Comparison of ENCODE assay signal across 8 mouse cellular contexts in the genomic region with DNA sequence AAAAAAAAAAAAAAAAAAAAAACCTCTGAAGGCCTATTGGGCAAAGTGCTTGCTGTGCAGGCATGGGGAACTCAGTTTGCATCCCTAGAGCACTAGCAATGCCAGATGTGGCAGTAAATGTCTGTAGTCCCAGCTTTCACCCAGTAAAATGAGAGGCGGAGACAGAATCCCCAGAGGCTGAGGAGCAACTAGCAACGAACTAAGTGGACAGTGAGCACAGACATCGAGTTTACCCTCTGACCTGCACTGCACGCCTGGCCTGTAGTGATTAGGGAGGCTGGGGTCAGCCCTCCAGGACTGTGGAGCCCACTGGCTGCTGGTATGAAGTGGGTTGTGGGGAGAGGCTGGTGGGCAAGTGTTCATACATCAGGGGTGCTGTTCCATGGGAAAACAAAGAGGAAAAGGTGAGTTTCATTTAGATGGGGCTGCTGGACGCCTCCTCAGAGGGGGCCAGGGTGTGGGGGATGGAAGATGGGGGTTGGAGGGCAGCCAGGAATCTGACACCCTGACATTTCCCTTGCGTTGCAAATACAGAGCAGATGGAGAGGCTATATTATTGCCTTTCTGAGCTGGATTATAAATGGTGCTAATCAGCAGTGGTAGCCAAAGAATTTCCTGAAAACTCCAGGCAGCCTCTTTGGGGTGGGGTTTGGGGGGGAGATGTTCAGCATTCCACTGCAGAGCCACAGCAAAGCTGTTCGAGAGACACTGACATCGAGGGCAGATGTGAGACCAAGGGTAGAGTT.
DNase-seq lines count a peak whose midpoint lies in the region; ATAC-seq and TF ChIP-seq lines count a peak whose summit lies in the region.

No protein-coding gene starts in this region.

- H3K4me1 ChIP-seq in lung, embryonic 14.5 days (ENCODE audit: insufficient read depth) = peaks cover 28% of the 10 kb centered on the region
- no peaks in the 10 kb centered on the region for H3K4me1 ChIP-seq in lung, adult 2 months (ENCODE audit: control insufficient read depth, insufficient read depth, low read length)
- H3K4me1 ChIP-seq in embryonic facial prominence, embryonic 13.5 days = peaks cover 61% of the 10 kb centered on the region
- peaks cover 26% of the 10 kb centered on the region; the same call in 1 of the 2 replicates for H3K4me1 ChIP-seq in kidney, embryonic 14.5 days (ENCODE audit: control insufficient read depth, insufficient read depth, low read length)
- peaks cover 22% of the 10 kb centered on the region for H3K4me1 ChIP-seq in neural tube, embryonic 15.5 days

- TF ChIP-seq CTCF in lung, embryonic 14.5 days (IDR thresholded peaks at IDR 0.05; ENCODE audit: low read depth) = no peak
- no peak for TF ChIP-seq CTCF in lung, adult 2 months (IDR thresholded peaks at IDR 0.05; ENCODE audit: insufficient read depth, low read length)
- no peak for TF ChIP-seq CTCF in left cerebral cortex, adult 2 months (IDR thresholded peaks at IDR 0.05)

- no peaks in the 10 kb centered on the region for H3K27me3 ChIP-seq in lung, embryonic 14.5 days (ENCODE audit: insufficient read depth, low read length)
- no peaks in the 10 kb centered on the region for H3K27me3 ChIP-seq in embryonic facial prominence, embryonic 13.5 days
- H3K27me3 ChIP-seq in kidney, embryonic 14.5 days (ENCODE audit: control insufficient read depth, insufficient read depth, low read length) = no peaks in the 10 kb centered on the region
- no peaks in the 10 kb centered on the region for H3K27me3 ChIP-seq in neural tube, embryonic 15.5 days (replicated peaks)

- H3K27ac ChIP-seq in lung, embryonic 14.5 days (ENCODE audit: low read depth) = peak overlapping the region; percentile 81
- peak overlapping the region; percentile 97 for H3K27ac ChIP-seq in embryonic facial prominence, embryonic 13.5 days
- peak overlapping the region; percentile 84 for H3K27ac ChIP-seq in kidney, embryonic 14.5 days (ENCODE audit: low read depth, low read length)
- no peak overlapping the region; the same call in 1 of the 2 replicates for H3K27ac ChIP-seq in neural tube, embryonic 15.5 days (replicated peaks)
- H3K27ac ChIP-seq in left cerebral cortex, adult 2 months = no peak overlapping the region

- H3K4me3 ChIP-seq in lung, embryonic 14.5 days (ENCODE audit: low read depth, low read length) = no peak overlapping the region
- H3K4me3 ChIP-seq in lung, adult 2 months (replicated peaks; ENCODE audit: extremely low read depth, low read depth, low read length) = no peak overlapping the region
- no peak overlapping the region for H3K4me3 ChIP-seq in embryonic facial prominence, embryonic 13.5 days
- no peak overlapping the region for H3K4me3 ChIP-seq in kidney, embryonic 14.5 days (ENCODE audit: low read length)
- no peak overlapping the region for H3K4me3 ChIP-seq in neural tube, embryonic 15.5 days (replicated peaks)
- H3K4me3 ChIP-seq in left cerebral cortex, adult 2 months = no peak overlapping the region

- no peak overlapping the region for H3K9ac ChIP-seq in lung, embryonic 14.5 days
- 0 out of 2 replicates have a peak overlapping the region, but pooled peaks have one; percentile 16 for H3K9ac ChIP-seq in embryonic facial prominence, embryonic 13.5 days
- H3K9ac ChIP-seq in kidney, embryonic 14.5 days (ENCODE audit: low read depth, low read length) = no peak overlapping the region
- no peak overlapping the region for H3K9ac ChIP-seq in neural tube, embryonic 15.5 days (replicated peaks)

- H3K36me3 ChIP-seq in lung, embryonic 14.5 days (ENCODE audit: insufficient read depth) = no peaks in the 10 kb centered on the region
- no peaks in the 10 kb centered on the region for H3K36me3 ChIP-seq in embryonic facial prominence, embryonic 13.5 days
- no peaks in the 10 kb centered on the region for H3K36me3 ChIP-seq in kidney, embryonic 14.5 days (ENCODE audit: control insufficient read depth, insufficient read depth, low read length)
- H3K36me3 ChIP-seq in neural tube, embryonic 15.5 days = no peaks in the 10 kb centered on the region

- DNase-seq in lung, embryonic 14.5 days = peak; percentile 90
- DNase-seq in lung, adult 2 months = no peak
- DNase-seq in spleen, postnatal 4 days (ENCODE audit: low spot score in 2 of 2) = no peak
- no peak for DNase-seq in left cerebral cortex, adult 2 months (ENCODE audit: extremely low spot score in 1 of 2, low spot score in 2 of 2)
- DNase-seq in right cerebral cortex, adult 2 months (ENCODE audit: low spot score in 2 of 2) = no peak

- intact Hi-C loops in left cerebral cortex, adult 2 months (cut with DNase I) = no loop called here

- no peak for TF ChIP-seq POLR2A in lung, adult 2 months (IDR thresholded peaks at IDR 0.05; ENCODE audit: borderline replicate concordance, extremely low read depth, low read depth, low read length)

- 19% methylated on average over 8 of the region's 8 CpGs for WGBS in lung, embryonic 14.5 days
- WGBS in lung, adult 2 months = 33% methylated on average over 8 of the region's 8 CpGs
- 4% methylated on average over 8 of the region's 8 CpGs for WGBS in embryonic facial prominence, embryonic 13.5 days
- WGBS in kidney, embryonic 14.5 days = 12% methylated on average over 8 of the region's 8 CpGs
- WGBS in neural tube, embryonic 15.5 days = 42% methylated on average over 8 of the region's 8 CpGs

- ATAC-seq in lung, embryonic 14.5 days (ENCODE audit: insufficient read depth) = peak; percentile 90
- peak; percentile 73 for ATAC-seq in embryonic facial prominence, embryonic 13.5 days (ENCODE audit: insufficient number of reproducible peaks, insufficient read depth, low FRiP score, low TSS enrichment, low read depth)
- ATAC-seq in kidney, embryonic 14.5 days (ENCODE audit: low FRiP score, low TSS enrichment) = peak; percentile 79
- ATAC-seq in neural tube, embryonic 15.5 days (ENCODE audit: low FRiP score) = peak; percentile 54; the same call in 1 of the 2 replicates

- H3K9me3 ChIP-seq in lung, embryonic 14.5 days (ENCODE audit: low read depth, low read length) = no peaks in the 10 kb centered on the region
- no peaks in the 10 kb centered on the region for H3K9me3 ChIP-seq in embryonic facial prominence, embryonic 13.5 days
- no peaks in the 10 kb centered on the region for H3K9me3 ChIP-seq in kidney, embryonic 14.5 days (ENCODE audit: control insufficient read depth, low read length)
- H3K9me3 ChIP-seq in neural tube, embryonic 15.5 days (replicated peaks) = no peaks in the 10 kb centered on the region

- H3K4me2 ChIP-seq in lung, embryonic 14.5 days = peak overlapping the region; percentile 35; the same call in 1 of the 2 replicates
- H3K4me2 ChIP-seq in embryonic facial prominence, embryonic 13.5 days = peak overlapping the region; percentile 36
- H3K4me2 ChIP-seq in kidney, embryonic 14.5 days (replicated peaks; ENCODE audit: low read depth, low read length) = no peak overlapping the region
- no peak overlapping the region for H3K4me2 ChIP-seq in neural tube, embryonic 15.5 days

Comparison
In these comparisons a context has a peak if more than half of its experiments do, and no peak if none do; other contexts are left out.
1. H3K27ac ChIP-seq: peak in lung, embryonic 14.5 days (single experiment), embryonic facial prominence, embryonic 13.5 days (single experiment) and kidney, embryonic 14.5 days (single experiment); none in neural tube, embryonic 15.5 days (single experiment) and left cerebral cortex, adult 2 months (single experiment).
2. H3K4me2 ChIP-seq: peak in lung, embryonic 14.5 days (single experiment) and embryonic facial prominence, embryonic 13.5 days (single experiment); none in kidney, embryonic 14.5 days (single experiment) and neural tube, embryonic 15.5 days (single experiment).
3. Peak in every context shown above with its lines, with median percentiles within 50 percentile points of each other: ATAC-seq.